7 mouse cellular contexts compared by ENCODE assay signal in genomic region chr19:32210450-32211292, GRCm38 (mm10).
DNase-seq lines count a peak whose midpoint lies in the region; ATAC-seq lines count a peak whose summit lies in the region.

No protein-coding gene starts in this region.

- peak overlapping the region; percentile 87 for H3K27ac ChIP-seq in limb, embryonic 10.5 days
- H3K27ac ChIP-seq in midbrain, embryonic 12.5 days (replicated peaks): no peak overlapping the region

- 0 out of 2 replicates have a peak overlapping the region, but pooled peaks have one; percentile 28 for H3K9ac ChIP-seq in midbrain, embryonic 12.5 days (replicated peaks)

- H3K9me3 ChIP-seq in limb, embryonic 10.5 days (replicated peaks): no peaks in the 10 kb centered on the region
- no peaks in the 10 kb centered on the region for H3K9me3 ChIP-seq in midbrain, embryonic 12.5 days

- H3K27me3 ChIP-seq in limb, embryonic 10.5 days (ENCODE audit: low read depth, poor library complexity, severe bottlenecking): no peaks in the 10 kb centered on the region
- H3K27me3 ChIP-seq in midbrain, embryonic 12.5 days: peaks cover 11% of the 10 kb centered on the region; the same call in 1 of the 2 replicates

- no peaks in the 10 kb centered on the region for H3K36me3 ChIP-seq in limb, embryonic 10.5 days
- H3K36me3 ChIP-seq in midbrain, embryonic 12.5 days: no peaks in the 10 kb centered on the region

- peak; percentile 93 for DNase-seq in adrenal gland, adult 2 months
- peak; percentile 97 for DNase-seq in embryo, embryonic 10 days (ENCODE audit: low spot score)
- peak; percentile 86 for DNase-seq in gastrocnemius, postnatal 14 days
- DNase-seq in limb, embryonic 10.5 days (ENCODE audit: low spot score): peak; percentile 88
- peak; percentile 67 to 71 for DNase-seq in spleen, adult 18-20 months

- peaks cover 25% of the 10 kb centered on the region for H3K4me1 ChIP-seq in limb, embryonic 10.5 days
- peaks cover 11% of the 10 kb centered on the region for H3K4me1 ChIP-seq in midbrain, embryonic 12.5 days

- H3K4me2 ChIP-seq in midbrain, embryonic 12.5 days (replicated peaks): peak overlapping the region; percentile 52

- intact Hi-C loops in gastrocnemius, postnatal 14 days (cut with DNase I; ENCODE audit: low total_unique reads): no loop called here

- H3K4me3 ChIP-seq in limb, embryonic 10.5 days: peak overlapping the region; percentile 58
- peak overlapping the region; percentile 36 for H3K4me3 ChIP-seq in midbrain, embryonic 12.5 days

- peak; percentile 98 for ATAC-seq in inflammation-experienced regulatory T-cells, adult 6 months
- ATAC-seq in midbrain, embryonic 12.5 days (ENCODE audit: low FRiP score, low read depth): peak; percentile 91

- WGBS in limb, embryonic 10.5 days: 3% methylated on average over 34 of the region's 34 CpGs
- 5% methylated on average over 34 of the region's 34 CpGs for WGBS in midbrain, embryonic 12.5 days
